Comparison of ENCODE assay signal across 24 mouse cellular contexts in genomic region chr11:90824761-90825160, GRCm38 (mm10).
DNase-seq lines count a peak whose midpoint lies in the region; ATAC-seq and TF ChIP-seq lines count a peak whose summit lies in the region.
"Had no signal": no experiment of that assay in that cellular context is flagged by ENCODE, and none has a peak within 500 bp of the region (broad histone marks: within the 10 kb centered on the region; RNA-seq: fewer than 3 reads in every experiment).

No protein-coding gene starts in this region.

- no peaks in the 10 kb centered on the region for H3K4me1 ChIP-seq in embryonic facial prominence, embryonic 14.5 days (ENCODE audit: control insufficient read depth, insufficient read depth, low read length)
- H3K4me1 ChIP-seq in embryonic facial prominence, embryonic 10.5 days, result no peaks in the 10 kb centered on the region
- H3K4me1 ChIP-seq in kidney, postnatal 0 days (replicated peaks; ENCODE audit: insufficient read depth, low read length), result no peaks in the 10 kb centered on the region
- H3K4me1 ChIP-seq in limb, embryonic 14.5 days (ENCODE audit: control insufficient read depth, insufficient read depth, low read length), result no peaks in the 10 kb centered on the region
- H3K4me1 ChIP-seq: embryonic facial prominence, embryonic 15.5 days; forebrain, embryonic 15.5 days; heart, embryonic 10.5 days; hindbrain, embryonic 12.5 days had no signal

- TF ChIP-seq CTCF in kidney, postnatal 0 days (IDR thresholded peaks at IDR 0.05; ENCODE audit: low read depth), result no peak

- H3K9me3 ChIP-seq in embryonic facial prominence, embryonic 14.5 days (ENCODE audit: control insufficient read depth, low read length), result no peaks in the 10 kb centered on the region
- no peaks in the 10 kb centered on the region for H3K9me3 ChIP-seq in embryonic facial prominence, embryonic 10.5 days
- no peaks in the 10 kb centered on the region for H3K9me3 ChIP-seq in kidney, postnatal 0 days (replicated peaks; ENCODE audit: low read length)
- no peaks in the 10 kb centered on the region for H3K9me3 ChIP-seq in limb, embryonic 14.5 days (ENCODE audit: control insufficient read depth, low read length)
- H3K9me3 ChIP-seq: embryonic facial prominence, embryonic 15.5 days; forebrain, embryonic 15.5 days; G1E; heart, embryonic 10.5 days; hindbrain, embryonic 12.5 days had no signal

- H3K9ac ChIP-seq in embryonic facial prominence, embryonic 14.5 days (ENCODE audit: low read depth, low read length), result no peak overlapping the region
- no peak overlapping the region for H3K9ac ChIP-seq in kidney, postnatal 0 days (ENCODE audit: low read depth, low read length)
- no peak overlapping the region for H3K9ac ChIP-seq in limb, embryonic 14.5 days (ENCODE audit: low read depth, low read length, severe bottlenecking)
- H3K9ac ChIP-seq: embryonic facial prominence, embryonic 15.5 days; forebrain, embryonic 15.5 days; hindbrain, embryonic 12.5 days had no signal

- peak; percentile 32 for DNase-seq in embryonic facial prominence, embryonic 14.5 days (ENCODE audit: low spot score)
- no peak for DNase-seq in embryonic facial prominence, embryonic 10.5 days (ENCODE audit: low spot score)
- DNase-seq in kidney, postnatal 0 days (ENCODE audit: low spot score), result peak; percentile 72
- DNase-seq in kidney, adult 11 months, result no peak
- DNase-seq in NIH3T3 (ENCODE audit: low read depth), result peak; percentile 44
- DNase-seq in limb, embryonic 14.5 days (ENCODE audit: low spot score), result peak; percentile 67
- DNase-seq: adrenal gland, postnatal 14 days; B cell, adult 2 months; cerebellum, adult 18-20 months; cerebellum, adult 9-11 months; cerebellum, postnatal 36 days; gastrocnemius, postnatal 36 days; heart, adult 18-20 months; heart, postnatal 10 days; heart, postnatal 4 days had no signal

- no peak overlapping the region for H3K4me2 ChIP-seq in embryonic facial prominence, embryonic 14.5 days (ENCODE audit: low read depth, low read length)
- no peak overlapping the region for H3K4me2 ChIP-seq in kidney, postnatal 0 days (ENCODE audit: low read length)
- no peak overlapping the region for H3K4me2 ChIP-seq in limb, embryonic 14.5 days (replicated peaks; ENCODE audit: low read depth, low read length, severe bottlenecking)
- H3K4me2 ChIP-seq: embryonic facial prominence, embryonic 15.5 days; forebrain, embryonic 15.5 days; hindbrain, embryonic 12.5 days had no signal

- no peak overlapping the region for H3K4me3 ChIP-seq in embryonic facial prominence, embryonic 14.5 days (ENCODE audit: low read depth, low read length)
- no peak overlapping the region for H3K4me3 ChIP-seq in embryonic facial prominence, embryonic 10.5 days
- no peak overlapping the region for H3K4me3 ChIP-seq in kidney, postnatal 0 days (replicated peaks; ENCODE audit: low read depth, low read length)
- H3K4me3 ChIP-seq in limb, embryonic 14.5 days (replicated peaks; ENCODE audit: low read length), result no peak overlapping the region
- H3K4me3 ChIP-seq: embryonic facial prominence, embryonic 15.5 days; erythroblast, embryonic 14.5 days; forebrain, embryonic 15.5 days; heart, embryonic 10.5 days; hindbrain, embryonic 12.5 days had no signal

- no peak for ATAC-seq in embryonic facial prominence, embryonic 14.5 days (ENCODE audit: low read depth)
- no peak for ATAC-seq in kidney, postnatal 0 days (replicated peaks; ENCODE audit: low FRiP score, low read depth)
- ATAC-seq in limb, embryonic 14.5 days (ENCODE audit: low FRiP score, low read depth), result peak; percentile 65
- ATAC-seq in granulocyte monocyte progenitor cell, adult 5-6 weeks (replicated peaks; ENCODE audit: poor library complexity, severe bottlenecking), result no peak
- ATAC-seq: CD4-positive, CD25-positive, alpha-beta regulatory T cell, adult 4 months; forebrain, embryonic 15.5 days; hindbrain, embryonic 16.5 days had no signal

- no peaks in the 10 kb centered on the region for H3K27me3 ChIP-seq in embryonic facial prominence, embryonic 14.5 days (replicated peaks; ENCODE audit: control insufficient read depth, insufficient read depth, low read length)
- H3K27me3 ChIP-seq in embryonic facial prominence, embryonic 10.5 days (replicated peaks; ENCODE audit: low read depth, poor library complexity, severe bottlenecking), result no peaks in the 10 kb centered on the region
- H3K27me3 ChIP-seq in kidney, postnatal 0 days (ENCODE audit: insufficient read depth, low read length), result no peaks in the 10 kb centered on the region
- no peaks in the 10 kb centered on the region for H3K27me3 ChIP-seq in limb, embryonic 14.5 days (ENCODE audit: control insufficient read depth, insufficient read depth, low read length)
- H3K27me3 ChIP-seq: embryonic facial prominence, embryonic 15.5 days; forebrain, embryonic 15.5 days; hindbrain, embryonic 12.5 days had no signal

- WGBS in embryonic facial prominence, embryonic 14.5 days, result 51% methylated on average over 5 of the region's 5 CpGs
- WGBS in embryonic facial prominence, embryonic 10.5 days, result 82% methylated on average over 5 of the region's 5 CpGs
- 48% methylated on average over 5 of the region's 5 CpGs for WGBS in kidney, postnatal 0 days
- WGBS in limb, embryonic 14.5 days, result 37% methylated on average over 5 of the region's 5 CpGs

- no peak for TF ChIP-seq POLR2A in limb, embryonic 14.5 days (IDR thresholded peaks at IDR 0.05; ENCODE audit: borderline replicate concordance, extremely low read depth, insufficient read depth, insufficient read length)

- no peak overlapping the region for H3K27ac ChIP-seq in embryonic facial prominence, embryonic 14.5 days (replicated peaks; ENCODE audit: low read depth, low read length)
- no peak overlapping the region for H3K27ac ChIP-seq in embryonic facial prominence, embryonic 10.5 days (replicated peaks)
- H3K27ac ChIP-seq in kidney, postnatal 0 days, result no peak overlapping the region
- 0 out of 2 replicates have a peak overlapping the region, but pooled peaks have one; percentile 3 for H3K27ac ChIP-seq in limb, embryonic 14.5 days (replicated peaks; ENCODE audit: low read depth, low read length)
- H3K27ac ChIP-seq: embryonic facial prominence, embryonic 15.5 days; forebrain, embryonic 15.5 days; heart, embryonic 10.5 days; hindbrain, embryonic 12.5 days had no signal

- no peaks in the 10 kb centered on the region for H3K36me3 ChIP-seq in embryonic facial prominence, embryonic 14.5 days (ENCODE audit: control insufficient read depth, insufficient read depth, low read length)
- no peaks in the 10 kb centered on the region for H3K36me3 ChIP-seq in embryonic facial prominence, embryonic 10.5 days (replicated peaks)
- H3K36me3 ChIP-seq in kidney, postnatal 0 days (ENCODE audit: insufficient read depth, low read length), result no peaks in the 10 kb centered on the region
- H3K36me3 ChIP-seq in limb, embryonic 14.5 days (ENCODE audit: control insufficient read depth, insufficient read depth, low read length), result no peaks in the 10 kb centered on the region
- H3K36me3 ChIP-seq: embryonic facial prominence, embryonic 15.5 days; forebrain, embryonic 15.5 days; G1E; heart, embryonic 10.5 days; hindbrain, embryonic 12.5 days had no signal

Comparison
In these comparisons a context has a peak if more than half of its experiments do, and no peak if none do; other contexts are left out.
1. DNase-seq: peak in embryonic facial prominence, embryonic 14.5 days (single experiment), kidney, postnatal 0 days (single experiment), NIH3T3 (single experiment) and limb, embryonic 14.5 days (single experiment); none in embryonic facial prominence, embryonic 10.5 days (single experiment) and kidney, adult 11 months (single experiment).